Mouse (Mus musculus): ENCODE data around the gene Gm20388.
A peak's percentile ranks its signal among the peaks of the same experiment; 100 is the strongest.

GRCm38 (mm10) chr8:122834971-122835370, 2924.3 kb downstream of the Gm20388 start:
- TF ChIP-seq POLR2A (IDR thresholded peaks at IDR 0.05; ENCODE audit: insufficient read depth, low read depth, low read length), result no peak
- 0 out of 2 replicates have a peak, but pooled peaks have one; percentile 25 for TF ChIP-seq CTCF (IDR thresholded peaks at IDR 0.05; ENCODE audit: insufficient read depth, low read depth, low read length)

Data from olfactory bulb, adult 2 months (tissue).